Mouse (Mus musculus) hindbrain, embryonic 14.5 days (tissue): ENCODE results near the gene Obscn. TPM values are rescaled to one million over a fixed set of nuclear protein-coding genes. Genes with fewer than 3 reads are reported as not detected.
"Not testable (repeated sequence)": the region's sequence is repeated elsewhere in the genome, so short reads cannot be mapped to it uniquely, and the experiment has no call there.

Experiments
- ATAC-seq: fragments of 200-750 bp; cut with Nextera tagmentation; 2 replicates; pipeline ENCODE4 v1.8.0; 2017; ENCODE audit warnings: moderate number of reproducible peaks, mild to moderate bottlenecking, moderate TSS enrichment, moderate library complexity; ENCODE audit not compliant: low FRiP score
- DNase-seq: peaks from one replicate; pipeline ENCODE4 v3.0.0-alpha.2; 2015; ENCODE audit warnings: low spot score
- H3K27ac ChIP-seq: fragments of 300-500 bp; sonication (generic); 2 replicates; pipeline ENCODE4 v1.5.1; 2014; ENCODE audit warnings: mild to moderate bottlenecking, moderate library complexity
- H3K27me3 ChIP-seq: fragments of 300-500 bp; sonication (generic); 2 replicates; pipeline ENCODE4 v1.6.1; 2014; ENCODE audit warnings: mild to moderate bottlenecking, low read length, mixed read lengths; ENCODE audit not compliant: control insufficient read depth, insufficient read depth
- H3K36me3 ChIP-seq: fragments of 300-500 bp; sonication (generic); replicated peaks from 2 replicates; pipeline ENCODE4 v1.6.1; 2014; ENCODE audit not compliant: control insufficient read depth, insufficient read depth
- H3K4me1 ChIP-seq: fragments of 300-500 bp; sonication (generic); replicated peaks from 2 replicates; pipeline ENCODE4 v1.6.1; 2014; ENCODE audit warnings: antibody characterized with exemption, low read length, mixed read lengths; ENCODE audit not compliant: control insufficient read depth, insufficient read depth
- H3K4me2 ChIP-seq: fragments of 300-500 bp; sonication (generic); replicated peaks from 2 replicates; pipeline ENCODE4 v1.6.1; 2014; ENCODE audit warnings: mild to moderate bottlenecking, moderate library complexity
- H3K4me3 ChIP-seq: fragments of 300-500 bp; sonication (generic); replicated peaks from 2 replicates; pipeline ENCODE4 v1.5.1; 2014; ENCODE audit warnings: mild to moderate bottlenecking, low read length
- H3K9ac ChIP-seq: fragments of 300-500 bp; sonication (generic); 2 replicates; pipeline ENCODE4 v1.6.1; 2014
- H3K9me3 ChIP-seq: fragments of 300-500 bp; sonication (generic); 2 replicates; pipeline ENCODE4 v1.6.1; 2016; ENCODE audit warnings: low read length; ENCODE audit not compliant: control insufficient read depth
- WGBS: fragments of 180-500 bp; shearing (Covaris S2); extraction: QIAGEN DNeasy Blood & Tissue Kit; methylation state at CpG from one replicate; pipeline ENCODE4 v1.1.7; 2014; 5-methylcytosine and 5-hydroxymethylcytosine counted together
- polyA plus RNA-seq: library from polyadenylated mRNA; unstranded; fragments of >200 nt; fragmentation: Nextera tagmentation; extraction: Ambion mirVana; gene quantifications from 2 replicates; pipeline ENCODE4 v1.2.1, GENCODE M21; 2014

The Obscn gene
- polyA plus RNA-seq, 1 experiment from 2014 or later, result 0.71 TPM

DNA sequence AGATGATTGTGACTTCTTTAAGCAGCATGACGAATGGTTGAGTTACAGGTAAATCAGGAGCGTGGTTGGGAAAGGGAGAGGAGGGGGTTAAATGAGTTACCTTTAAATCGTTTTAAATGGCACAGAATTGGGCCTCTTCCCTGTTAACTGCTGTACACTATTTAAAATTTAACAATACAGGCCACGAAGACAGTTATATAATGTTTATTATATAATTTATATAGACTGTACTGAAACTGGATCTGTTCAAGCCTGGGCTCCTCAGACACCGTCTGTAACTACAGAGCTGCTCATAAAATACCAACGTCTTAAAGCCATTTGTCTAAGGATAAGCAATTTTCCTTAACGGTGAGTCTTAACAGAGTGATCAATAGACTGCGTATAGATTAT is 180.3 kb downstream of the Obscn start:
- H3K36me3 ChIP-seq, result peaks cover 2% of the 10 kb centered on the region; the same call in 1 of the 2 replicates
- peak overlapping the region; percentile 77 for H3K4me3 ChIP-seq
- no peaks in the 10 kb centered on the region for H3K27me3 ChIP-seq
- peaks cover 56% of the 10 kb centered on the region for H3K4me1 ChIP-seq
- DNase-seq (no peak), ATAC-seq (no peak)
- peak overlapping the region; percentile 100; the same call in 1 of the 2 replicates for H3K27ac ChIP-seq
- no peaks in the 10 kb centered on the region for H3K9me3 ChIP-seq
- H3K9ac ChIP-seq, result peak overlapping the region; percentile 92
- WGBS, result 22% methylated on average over 8 of the region's 8 CpGs
- H3K4me2 ChIP-seq, result peak overlapping the region; percentile 95

GRCm38 (mm10) chr11:58955143-58955867 is 180.9 kb downstream of the Obscn start:
- under 1% methylated on average over 20 of the region's 20 CpGs for WGBS

GRCm38 (mm10) chr11:58954420-58955142 is 181.6 kb downstream of the Obscn start, which contains the start of the genes Hist3h2a and Trim17:
TSS of gene Hist3h2a (plus strand) at chr11:58954685.
TSS of gene Trim17 (plus strand) at chr11:58954685.
- DNase-seq (peak; percentile 99), ATAC-seq (peak; percentile 91)
- Histone ChIP-seq H3K9ac (peak within 1 kb of the TSS; percentile 97), H3K36me3 (peaks cover 2% of the 10 kb centered on the region; the same call in 1 of the 2 replicates), H3K4me1 (peaks cover 58% of the 10 kb centered on the region), H3K9me3 (no peaks in the 10 kb centered on the region), H3K4me3 (peak within 1 kb of the TSS; percentile 77), H3K27me3 (no peaks in the 10 kb centered on the region), H3K27ac (peak within 1 kb of the TSS; percentile 100), H3K4me2 (peak within 1 kb of the TSS; percentile 95)
- WGBS, result under 1% methylated on average over 49 of the region's 49 CpGs

More at GRCm38 (mm10) chr11:58955143-58955867, 180.9 kb downstream of the Obscn start:
- peak; percentile 3; the same call in 1 of the 2 replicates for ATAC-seq
- H3K4me1 ChIP-seq, result peaks cover 60% of the 10 kb centered on the region
- H3K36me3 ChIP-seq, result peaks cover 2% of the 10 kb centered on the region; the same call in 1 of the 2 replicates
- H3K4me2 ChIP-seq, result peak overlapping the region; percentile 95
- H3K27ac ChIP-seq, result peak overlapping the region; percentile 100
- no peaks in the 10 kb centered on the region for H3K27me3 ChIP-seq
- H3K9me3 ChIP-seq, result no peaks in the 10 kb centered on the region
- H3K4me3 ChIP-seq, result peak overlapping the region; percentile 77
- peak overlapping the region; percentile 92 for H3K9ac ChIP-seq
- DNase-seq, result no peak

- Histone ChIP-seq H3K4me2 (peak overlapping the region; percentile 95), H3K27ac (peak overlapping the region; percentile 100), H3K4me1 (peaks cover 53% of the 10 kb centered on the region), H3K9ac (peak overlapping the region; percentile 97), H3K4me3 (peak overlapping the region; percentile 77)
- H3K36me3 ChIP-seq, DNase-seq, ATAC-seq, H3K9me3 ChIP-seq, H3K27me3 ChIP-seq: not testable (repeated sequence)
- WGBS, result under 1% methylated on average over 17 of the region's 17 CpGs
Measured at GRCm38 (mm10) chr11:58954170-58954419, 182.1 kb downstream of the Obscn start.

- peaks cover 2% of the 10 kb centered on the region; the same call in 1 of the 2 replicates for H3K36me3 ChIP-seq
Measured at GRCm38 (mm10) chr11:58953351-58954169, 182.6 kb downstream of the Obscn start.

GRCm38 (mm10) chr11:58951210-58951609 is 185.0 kb downstream of the Obscn start:
- Histone ChIP-seq H3K27ac (peak overlapping the region; percentile 100), H3K36me3 (no peaks in the 10 kb centered on the region), H3K9ac (peak overlapping the region; percentile 95), H3K9me3 (no peaks in the 10 kb centered on the region), H3K27me3 (no peaks in the 10 kb centered on the region), H3K4me3 (peak overlapping the region; percentile 47; the same call in 1 of the 2 replicates), H3K4me1 (peaks cover 32% of the 10 kb centered on the region), H3K4me2 (peak overlapping the region; percentile 82)
- DNase-seq (no peak), ATAC-seq (no peak)
- WGBS, result 47% methylated on average over 5 of the region's 5 CpGs

More at GRCm38 (mm10) chr11:58953351-58954169, 182.6 kb downstream of the Obscn start:
- Histone ChIP-seq H3K4me2 (peak overlapping the region; percentile 95), H3K27me3 (no peaks in the 10 kb centered on the region), H3K9ac (peak overlapping the region; percentile 97), H3K9me3 (no peaks in the 10 kb centered on the region), H3K27ac (peak overlapping the region; percentile 100), H3K4me3 (peak overlapping the region; percentile 77), H3K4me1 (peaks cover 48% of the 10 kb centered on the region)
- DNase-seq (peak; percentile 68), ATAC-seq (peak; percentile 21)
- WGBS, result under 1% methylated on average over 33 of the region's 33 CpGs

DNA sequence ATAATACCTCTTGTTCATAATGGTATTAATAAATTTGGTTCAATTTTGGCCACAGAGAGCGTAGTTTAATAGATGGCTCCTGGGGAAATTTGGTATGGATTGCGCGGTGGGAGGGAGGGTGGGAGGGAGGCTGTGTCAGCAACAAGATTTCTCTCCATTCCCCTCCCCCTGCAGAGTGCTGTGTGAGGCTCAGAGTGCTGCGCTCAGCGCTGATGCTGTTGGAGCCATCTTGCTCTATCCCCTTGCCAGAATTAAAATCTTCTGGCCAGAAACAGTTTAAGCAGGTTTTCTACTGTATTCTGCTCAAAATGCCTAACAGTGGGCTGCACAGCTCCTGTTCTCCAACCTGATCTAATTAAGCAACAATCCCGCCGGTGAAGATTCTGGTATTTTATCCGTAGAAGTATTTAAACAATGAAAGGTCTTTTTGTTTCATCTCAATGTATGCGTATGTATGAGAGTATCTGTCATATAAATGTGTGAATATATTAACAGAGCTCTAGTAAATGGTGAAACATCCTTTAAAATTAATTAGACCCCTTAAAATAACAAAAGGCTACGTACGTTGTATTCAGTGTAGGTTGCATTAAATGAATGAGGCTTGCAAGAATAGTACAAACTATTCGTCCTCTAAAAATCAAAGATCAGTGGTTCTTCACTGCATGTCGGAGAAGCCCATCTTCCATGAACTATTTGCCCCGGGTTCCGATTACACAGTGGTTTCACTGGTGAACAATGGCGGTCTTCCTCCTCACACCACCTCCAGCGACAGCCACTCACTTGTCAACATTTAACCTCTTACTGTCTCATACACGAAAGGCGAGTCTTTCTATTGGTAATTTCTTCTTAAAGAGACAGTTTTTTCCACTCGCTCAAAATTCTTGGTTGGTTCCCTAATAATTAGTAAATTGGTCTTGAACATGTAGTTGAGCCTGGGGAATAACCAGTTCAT is 186.4 kb downstream of the Obscn start:
- Histone ChIP-seq H3K36me3 (no peaks in the 10 kb centered on the region), H3K27me3 (no peaks in the 10 kb centered on the region), H3K9me3 (no peaks in the 10 kb centered on the region), H3K4me3 (peak overlapping the region; percentile 47), H3K27ac (peak overlapping the region; percentile 100), H3K4me2 (peak overlapping the region; percentile 82), H3K9ac (peak overlapping the region; percentile 95), H3K4me1 (peaks cover 29% of the 10 kb centered on the region)
- 2% methylated on average over 20 of the region's 20 CpGs for WGBS
- peak; percentile 49 for ATAC-seq
- DNase-seq, result peak; percentile 79
